Mouse (Mus musculus) thymus, adult 2 months (tissue): Measurements from ENCODE around the gene Dnajb8. TPM values are rescaled to one million over a fixed set of nuclear protein-coding genes. Genes with fewer than 3 reads are reported as not detected.

ENCODE experiments used
- DNase-seq: peaks from one replicate; pipeline ENCODE4 v3.0.0; 2021
- H3K27ac ChIP-seq: fragments of 200-500 bp; 2 replicates; pipeline ENCODE4 v1.5.1; 2012; ENCODE audit warnings: low read length, control low read depth; ENCODE audit not compliant: control insufficient read depth, insufficient read depth
- H3K27me3 ChIP-seq: fragments of 200-500 bp; 2 replicates; pipeline ENCODE4 v1.6.1; 2012; ENCODE audit warnings: mild to moderate bottlenecking, low read length, moderate library complexity, mixed read lengths; ENCODE audit not compliant: control insufficient read depth, insufficient read depth
- H3K36me3 ChIP-seq: fragments of 200-500 bp; 2 replicates; pipeline ENCODE4 v1.6.1; 2012; ENCODE audit warnings: mild to moderate bottlenecking, low read length, moderate library complexity; ENCODE audit not compliant: control insufficient read depth, insufficient read depth
- H3K4me1 ChIP-seq: fragments of 200-500 bp; replicated peaks from 2 replicates; pipeline ENCODE4 v1.6.1; 2012; ENCODE audit warnings: low read length; ENCODE audit not compliant: control insufficient read depth, insufficient read depth
- H3K4me3 ChIP-seq: fragments of 200-500 bp; 2 replicates; pipeline ENCODE4 v1.5.1; 2012; ENCODE audit warnings: mild to moderate bottlenecking, low read length, control low read depth, moderate library complexity; ENCODE audit not compliant: control insufficient read depth, insufficient read depth
- CTCF ChIP-seq: fragments of 200-500 bp; IDR thresholded peaks from 2 replicates; pipeline ENCODE4 v1.5.1; 2012; ENCODE audit warnings: mild to moderate bottlenecking, control low read depth, low read length, moderate library complexity, borderline replicate concordance; ENCODE audit not compliant: control insufficient read depth, poor library complexity, insufficient read depth; ENCODE audit errors: extremely low read depth
- POLR2A ChIP-seq: fragments of 200-500 bp; IDR thresholded peaks from 2 replicates; pipeline ENCODE4 v1.6.1; 2012; ENCODE audit warnings: mild to moderate bottlenecking, low read length, control low read depth, moderate library complexity; ENCODE audit not compliant: control insufficient read depth, poor library complexity, insufficient read depth; ENCODE audit errors: extremely low read depth
- WGBS: fragments of 180-500 bp; shearing (Covaris S2); methylation state at CpG from one replicate; pipeline ENCODE4 v1.1.7; 2018; 5-methylcytosine and 5-hydroxymethylcytosine counted together
- polyA plus RNA-seq: library from polyadenylated mRNA; depleted of rRNA; stranded (reverse); fragments of >200 nt; gene quantifications from 2 replicates; pipeline ENCODE4 v1.2.3, GENCODE M21; 2012

Gene Dnajb8
- polyA plus RNA-seq, 1 experiment, result not detected

DNA sequence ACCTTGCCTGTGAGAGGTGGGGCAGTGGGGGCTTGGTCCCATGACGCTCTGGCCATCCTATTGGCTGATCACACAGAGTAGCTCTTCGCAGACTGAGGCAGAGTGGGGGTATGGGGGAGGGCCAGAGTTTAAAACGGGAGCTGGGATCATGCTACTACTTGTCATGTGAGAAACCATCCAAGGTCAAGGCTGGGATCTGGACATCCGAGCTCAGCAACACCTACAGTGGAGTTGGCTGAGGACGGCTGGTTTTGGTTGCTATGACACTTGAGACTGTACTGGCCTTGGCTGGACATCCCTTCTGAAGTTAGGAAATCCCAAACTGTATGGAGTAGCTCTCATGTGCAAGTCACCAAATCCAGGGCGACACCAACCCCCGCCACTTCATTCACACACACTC lies 9.8 kb downstream of the Dnajb8 start:
- TF ChIP-seq POLR2A (no peak), CTCF (no peak)
- H3K27me3 ChIP-seq, result no peaks in the 10 kb centered on the region
- H3K4me3 ChIP-seq, result no peak overlapping the region
- H3K27ac ChIP-seq, result no peak overlapping the region
- WGBS, result 88% methylated on average over 7 of the region's 7 CpGs
- H3K4me1 ChIP-seq, result no peaks in the 10 kb centered on the region
- no peak for DNase-seq
- H3K36me3 ChIP-seq, result no peaks in the 10 kb centered on the region

DNA sequence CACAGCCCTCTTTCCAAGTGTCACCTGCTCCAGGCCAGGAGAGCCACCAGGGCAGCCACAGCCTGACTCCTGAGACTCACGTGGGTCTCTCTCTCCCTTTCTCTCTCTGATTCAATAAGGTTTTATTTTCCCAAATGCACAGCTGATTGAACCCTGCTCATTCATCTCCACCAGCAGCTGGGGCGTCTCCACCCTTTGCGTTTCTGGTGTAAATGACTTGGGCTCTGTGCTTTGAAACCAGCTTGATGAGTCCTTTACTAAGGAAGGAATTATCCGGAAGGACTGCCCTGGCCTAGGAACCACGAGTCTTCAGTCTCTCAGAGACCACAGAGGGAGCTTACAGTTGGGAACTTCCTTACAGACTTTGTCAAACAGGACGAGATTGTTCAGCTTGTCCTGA lies 10.2 kb downstream of the Dnajb8 start:
- TF ChIP-seq POLR2A (no peak), CTCF (no peak)
- no peaks in the 10 kb centered on the region for H3K36me3 ChIP-seq
- WGBS, result 67% methylated on average over 6 of the region's 6 CpGs
- no peaks in the 10 kb centered on the region for H3K4me1 ChIP-seq
- DNase-seq, result no peak
- H3K4me3 ChIP-seq, result no peak overlapping the region
- no peaks in the 10 kb centered on the region for H3K27me3 ChIP-seq
- no peak overlapping the region for H3K27ac ChIP-seq

GRCm38 (mm10) chr6:88233996-88234395 lies 11.9 kb downstream of the Dnajb8 start:
- no peaks in the 10 kb centered on the region for H3K4me1 ChIP-seq
- 89% methylated on average over 8 of the region's 8 CpGs for WGBS
- TF ChIP-seq POLR2A (no peak), CTCF (no peak)
- no peaks in the 10 kb centered on the region for H3K27me3 ChIP-seq
- H3K27ac ChIP-seq, result no peak overlapping the region
- H3K36me3 ChIP-seq, result no peaks in the 10 kb centered on the region
- no peak for DNase-seq
- no peak overlapping the region for H3K4me3 ChIP-seq

GRCm38 (mm10) chr6:88235461-88235860 lies 13.4 kb downstream of the Dnajb8 start:
- no peak for TF ChIP-seq CTCF
- no peak for TF ChIP-seq POLR2A
- H3K27ac ChIP-seq, result no peak overlapping the region
- no peaks in the 10 kb centered on the region for H3K4me1 ChIP-seq
- no peaks in the 10 kb centered on the region for H3K36me3 ChIP-seq
- 75% methylated on average over 8 of the region's 8 CpGs for WGBS
- no peaks in the 10 kb centered on the region for H3K27me3 ChIP-seq
- no peak for DNase-seq
- no peak overlapping the region for H3K4me3 ChIP-seq

DNA sequence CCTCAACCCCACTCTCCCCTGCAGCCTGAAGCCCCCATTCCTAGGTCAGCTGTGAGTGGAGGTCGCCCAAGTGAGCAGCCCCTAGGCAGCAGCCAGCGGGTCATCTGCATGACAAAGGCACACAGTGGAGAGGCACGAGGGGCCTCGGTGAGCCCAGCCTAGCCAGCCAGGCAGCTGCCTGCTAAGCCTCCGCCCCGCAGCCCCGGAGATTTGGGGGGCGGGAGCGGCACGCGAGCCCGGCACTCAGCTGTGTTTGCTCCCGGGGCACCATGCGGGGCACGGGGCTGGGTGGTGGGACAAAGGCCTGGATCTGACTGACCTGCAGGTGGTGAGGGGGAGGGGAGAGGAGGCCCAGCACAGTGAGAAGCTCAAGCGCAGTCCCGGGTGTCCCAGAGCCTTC lies 13.9 kb downstream of the Dnajb8 start:
- H3K27me3 ChIP-seq, result no peaks in the 10 kb centered on the region
- no peak for DNase-seq
- no peaks in the 10 kb centered on the region for H3K36me3 ChIP-seq
- no peak overlapping the region for H3K4me3 ChIP-seq
- no peaks in the 10 kb centered on the region for H3K4me1 ChIP-seq
- TF ChIP-seq CTCF (no peak), POLR2A (no peak)
- no peak overlapping the region for H3K27ac ChIP-seq
- WGBS, result 59% methylated on average over 15 of the region's 17 CpGs

GRCm38 (mm10) chr6:88236513-88236912 lies 14.4 kb downstream of the Dnajb8 start:
- TF ChIP-seq POLR2A, result no peak
- TF ChIP-seq CTCF, result no peak
- no peaks in the 10 kb centered on the region for H3K36me3 ChIP-seq
- no peaks in the 10 kb centered on the region for H3K27me3 ChIP-seq
- WGBS, result 82% methylated on average over 7 of the region's 7 CpGs
- no peak overlapping the region for H3K27ac ChIP-seq
- no peak overlapping the region for H3K4me3 ChIP-seq
- no peaks in the 10 kb centered on the region for H3K4me1 ChIP-seq
- DNase-seq, result no peak

GRCm38 (mm10) chr6:88242604-88243003 lies 20.5 kb downstream of the Dnajb8 start:
- Histone ChIP-seq H3K4me3 (no peak overlapping the region), H3K4me1 (no peaks in the 10 kb centered on the region), H3K27me3 (no peaks in the 10 kb centered on the region), H3K36me3 (no peaks in the 10 kb centered on the region), H3K27ac (no peak overlapping the region)
- TF ChIP-seq POLR2A, result no peak
- 0 out of 2 replicates have a peak, but pooled peaks have one; percentile 54 for TF ChIP-seq CTCF
- peak; percentile 33 for DNase-seq
- WGBS, result 10% methylated on average over 15 of the region's 15 CpGs
